ENCODE assay signal across 25 mouse cellular contexts in the genomic region with DNA sequence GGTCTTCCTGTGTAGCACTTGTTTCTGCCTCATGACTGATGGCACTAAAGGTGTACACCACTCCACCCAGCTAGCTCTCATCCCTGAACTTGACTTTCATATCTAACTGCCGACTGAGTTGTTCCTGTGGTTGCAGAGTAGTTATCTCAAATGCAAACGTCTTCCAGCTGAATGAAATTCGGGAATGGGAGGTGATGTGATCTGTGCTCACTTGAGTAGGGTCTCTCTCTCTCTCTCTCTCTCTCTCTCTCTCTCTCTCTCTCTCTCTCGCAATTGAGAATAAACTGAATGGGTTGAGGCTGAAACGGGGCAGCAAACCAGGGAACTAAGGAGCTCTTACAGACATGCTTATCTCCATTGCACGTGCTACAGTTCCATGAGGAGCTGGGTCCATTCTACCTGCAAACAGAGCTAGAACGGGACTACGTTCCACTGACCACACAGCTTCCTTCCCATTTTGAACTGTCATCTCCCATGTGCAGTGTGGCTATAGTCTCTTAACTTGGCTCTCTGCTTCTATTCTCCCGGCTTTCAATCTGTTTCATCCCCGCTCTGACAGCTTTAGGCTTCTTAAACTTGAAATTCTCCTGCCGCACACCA. TPM values are rescaled to one million over a fixed set of nuclear protein-coding genes. Genes with fewer than 3 reads are reported as not detected.
DNase-seq lines count a peak whose midpoint lies in the region; ATAC-seq and TF ChIP-seq lines count a peak whose summit lies in the region.
"Had no signal": no experiment of that assay in that cellular context is flagged by ENCODE, and none has a peak within 500 bp of the region (broad histone marks: within the 10 kb centered on the region; RNA-seq: fewer than 3 reads in every experiment).

No protein-coding gene starts in this region.

- H3K27me3 ChIP-seq in midbrain, embryonic 11.5 days (ENCODE audit: control insufficient read depth, insufficient read depth, low read length), result no peaks in the 10 kb centered on the region
- H3K27me3 ChIP-seq in midbrain, embryonic 15.5 days (replicated peaks), result no peaks in the 10 kb centered on the region
- H3K27me3 ChIP-seq in MEL (ENCODE audit: control insufficient read depth in 1 of 2, insufficient read depth in 2 of 2, low read length in 2 of 2), result no peaks in the 10 kb centered on the region
- H3K27me3 ChIP-seq in hindbrain, postnatal 0 days (ENCODE audit: insufficient read depth, low read length), result no peaks in the 10 kb centered on the region
- H3K27me3 ChIP-seq: CH12.LX, Patski had no signal

- H3K79me2 ChIP-seq in MEL (ENCODE audit: control insufficient read depth, insufficient read depth, low read length, poor library complexity), result no peaks in the 10 kb centered on the region; the same call in 1 of the 2 replicates

- no peak overlapping the region for H3K27ac ChIP-seq in midbrain, embryonic 11.5 days (ENCODE audit: low read depth, low read length)
- no peak overlapping the region for H3K27ac ChIP-seq in midbrain, embryonic 15.5 days
- H3K27ac ChIP-seq in MEL (ENCODE audit: control insufficient read depth, low read depth, low read length), result peak overlapping the region; percentile 65
- no peak overlapping the region for H3K27ac ChIP-seq in hindbrain, postnatal 0 days

- ATAC-seq in midbrain, embryonic 11.5 days (ENCODE audit: low FRiP score), result no peak
- ATAC-seq in midbrain, embryonic 15.5 days (replicated peaks), result no peak
- ATAC-seq in hindbrain, postnatal 0 days, result no peak
- ATAC-seq: activated CD4-positive, CD25-positive, alpha-beta regulatory T cell, adult 4 months; CD4-positive, CD25-positive, alpha-beta regulatory T cell, adult 4 months; Patski had no signal

- TF ChIP-seq EP300 in MEL (IDR thresholded peaks at IDR 0.05; ENCODE audit: low read depth in 1 of 2, low read length in 2 of 2), result peak; percentile 59 to 68

- no peaks in the 10 kb centered on the region for H3K36me3 ChIP-seq in midbrain, embryonic 11.5 days (ENCODE audit: control insufficient read depth, insufficient read depth, low read length)
- no peaks in the 10 kb centered on the region for H3K36me3 ChIP-seq in midbrain, embryonic 15.5 days (replicated peaks)
- peaks cover 0 to 4% of the 10 kb centered on the region in 2 experiments; a peak in 2 of 4 replicates for H3K36me3 ChIP-seq in MEL (ENCODE audit: control insufficient read depth in 1 of 2, insufficient read depth in 2 of 2, low read length in 2 of 2)
- no peaks in the 10 kb centered on the region for H3K36me3 ChIP-seq in hindbrain, postnatal 0 days (ENCODE audit: insufficient read depth, low read length)
- H3K36me3 ChIP-seq: G1E had no signal

- H3K9ac ChIP-seq in midbrain, embryonic 11.5 days (ENCODE audit: low read length), result no peak overlapping the region
- no peak overlapping the region for H3K9ac ChIP-seq in midbrain, embryonic 15.5 days
- peak overlapping the region; percentile 24 for H3K9ac ChIP-seq in MEL (ENCODE audit: control insufficient read depth, low read depth, low read length, poor library complexity, severe bottlenecking)
- no peak overlapping the region for H3K9ac ChIP-seq in hindbrain, postnatal 0 days (replicated peaks; ENCODE audit: low read length)

- no peaks in the 10 kb centered on the region for H3K9me3 ChIP-seq in midbrain, embryonic 11.5 days (ENCODE audit: control insufficient read depth, low read length)
- H3K9me3 ChIP-seq in midbrain, embryonic 15.5 days, result no peaks in the 10 kb centered on the region
- no peaks in the 10 kb centered on the region for H3K9me3 ChIP-seq in MEL (replicated peaks; ENCODE audit: insufficient read depth, low read length)
- H3K9me3 ChIP-seq in hindbrain, postnatal 0 days (ENCODE audit: low read length), result no peaks in the 10 kb centered on the region
- H3K9me3 ChIP-seq: G1E had no signal

- TF ChIP-seq RAD21 in MEL (IDR thresholded peaks at IDR 0.05; ENCODE audit: low read depth, low read length), result no peak

- no peak for TF ChIP-seq POLR2A in MEL (IDR thresholded peaks at IDR 0.05; ENCODE audit: control insufficient read depth in 1 of 2, insufficient read depth in 1 of 2, low read depth in 1 of 2, low read length in 2 of 2, poor library complexity in 1 of 2)

- WGBS in midbrain, embryonic 11.5 days, result 86% methylated on average over 11 of the region's 11 CpGs
- WGBS in midbrain, embryonic 15.5 days, result 87% methylated on average over 11 of the region's 11 CpGs
- 88% methylated on average over 11 of the region's 11 CpGs for whole genome bisulfite sequencing in hindbrain, postnatal 0 days

- DNase-seq in midbrain, embryonic 11.5 days (ENCODE audit: low spot score, missing footprints), result peak; percentile 64
- DNase-seq in 416B (ENCODE audit: low read depth) (peak; percentile 43), MEL (ENCODE audit: low read depth, low spot score) (peak; percentile 71), MEL-GATA-1-ER (ENCODE audit: extremely low read depth, low read depth) (peak; percentile 53)
- DNase-seq in embryo, embryonic 10 days (ENCODE audit: low spot score), result no peak
- DNase-seq in hindbrain, postnatal 0 days (ENCODE audit: low spot score), result no peak
- no peak for DNase-seq in adrenal gland, postnatal 4 days (ENCODE audit: low spot score in 2 of 2)
- DNase-seq: adrenal gland, adult 2 months; adrenal gland, adult 8-10 months; adrenal gland, postnatal 10 days; adrenal gland, postnatal 14 days; adrenal gland, postnatal 25 days; adrenal gland, postnatal 36 days; cerebellum, adult 11 months; cerebellum, adult 11-12 months; cerebellum, adult 18-20 months; cerebellum, adult 2 months; cerebellum, adult 8-10 months; cerebellum, adult 9-10 months had no signal

- no peak for TF ChIP-seq CTCF in MEL (IDR thresholded peaks at IDR 0.05 in 2 of 3, conservative IDR thresholded peaks at IDR 0.05 in 1 of 3; ENCODE audit: control insufficient read depth in 1 of 3, insufficient read depth in 1 of 3, low read depth in 2 of 3, low read length in 3 of 3, poor library complexity in 1 of 3, severe bottlenecking in 1 of 3)
- no peak for TF ChIP-seq CTCF in hindbrain, postnatal 0 days (IDR thresholded peaks at IDR 0.05; ENCODE audit: low read depth)

- no peak overlapping the region for H3K4me3 ChIP-seq in midbrain, embryonic 11.5 days (ENCODE audit: low read depth, low read length)
- H3K4me3 ChIP-seq in midbrain, embryonic 15.5 days, result no peak overlapping the region
- peak overlapping the region; percentile 16 to 31; a peak in 2 of 4 replicates for H3K4me3 ChIP-seq in MEL (ENCODE audit: control insufficient read depth in 1 of 2, insufficient read depth in 1 of 2, low read depth in 2 of 2, low read length in 2 of 2)
- no peak overlapping the region for H3K4me3 ChIP-seq in hindbrain, postnatal 0 days (ENCODE audit: low read length)

- H3K4me2 ChIP-seq in midbrain, embryonic 11.5 days, result no peak overlapping the region
- H3K4me2 ChIP-seq in midbrain, embryonic 15.5 days, result no peak overlapping the region
- H3K4me2 ChIP-seq in hindbrain, postnatal 0 days (ENCODE audit: low read depth, low read length), result no peak overlapping the region

- no peaks in the 10 kb centered on the region for H3K4me1 ChIP-seq in midbrain, embryonic 11.5 days (ENCODE audit: control insufficient read depth, insufficient read depth, low read length)
- H3K4me1 ChIP-seq in midbrain, embryonic 15.5 days, result peaks cover 5% of the 10 kb centered on the region; the same call in 1 of the 2 replicates
- peaks cover 0 to 4% of the 10 kb centered on the region in 2 experiments; a peak in 2 of 4 replicates for H3K4me1 ChIP-seq in MEL (ENCODE audit: control insufficient read depth in 1 of 2, insufficient read depth in 2 of 2, low read length in 2 of 2)
- H3K4me1 ChIP-seq in hindbrain, postnatal 0 days (ENCODE audit: insufficient read depth, low read length), result no peaks in the 10 kb centered on the region

RNA-seq across cellular contexts. Expression of a gene that starts 4.3 kb away (rescaled TPM):
- 10.6 and 12.6 TPM in 2 replicates for polyA plus RNA-seq in midbrain, embryonic 11.5 days (2014; fragmentation: Nextera tagmentation; extraction: Ambion mirVana)
- polyA plus RNA-seq in midbrain, embryonic 15.5 days (2015; fragmentation: Nextera tagmentation; extraction: Ambion mirVana), result 23.4 and 24.2 TPM in 2 replicates
- 3.5 and 4.8 TPM in 2 replicates for total RNA-seq in MEL (2012; rRNA removed)
- 1 to 10 TPM in 1 of 2 experiments, not detected in 1; 9.4 TPM for polyA plus RNA-seq in MEL (2012; ENCODE audit: insufficient read depth in 1 of 2, insufficient read length in 2 of 2, low read depth in 1 of 2, low replicate concordance in 2 of 2, missing spikeins in 1 of 2)
- total RNA-seq in hindbrain, postnatal 0 days (2014; rRNA removed), result 7.9 and 10.1 TPM in 2 replicates
- polyA plus RNA-seq in hindbrain, postnatal 0 days (2015; fragmentation: Nextera tagmentation; extraction: Ambion mirVana), result 13.1 and 14.6 TPM in 2 replicates
- 10 to 100 TPM; 13.3 to 16.0 TPM for total RNA-seq in adrenal gland, postnatal 4 days (2021)

RNA-seq across cellular contexts. Expression of a gene that starts 25.5 kb away (rescaled TPM):
- polyA plus RNA-seq in midbrain, embryonic 11.5 days (2014; fragmentation: Nextera tagmentation; extraction: Ambion mirVana), result 11.7 and 13.0 TPM in 2 replicates
- polyA plus RNA-seq in midbrain, embryonic 15.5 days (2015; fragmentation: Nextera tagmentation; extraction: Ambion mirVana), result 6.0 and 7.0 TPM in 2 replicates
- 12.5 and 14.3 TPM in 2 replicates for total RNA-seq in MEL (2012; rRNA removed)
- polyA plus RNA-seq in MEL (2012; ENCODE audit: insufficient read depth in 1 of 2, insufficient read length in 2 of 2, low read depth in 1 of 2, low replicate concordance in 2 of 2, missing spikeins in 1 of 2), result 100 to 1,000 TPM in 1 of 2 experiments, 10 to 100 TPM in 1; 15.4 to 141 TPM
- total RNA-seq in hindbrain, postnatal 0 days (2014; rRNA removed), result 6.4 and 6.7 TPM in 2 replicates
- 2.8 and 3.5 TPM in 2 replicates for polyA plus RNA-seq in hindbrain, postnatal 0 days (2015; fragmentation: Nextera tagmentation; extraction: Ambion mirVana)
- 10 to 100 TPM; 22.8 to 26.2 TPM for total RNA-seq in adrenal gland, postnatal 4 days (2021)

RNA-seq across cellular contexts. Expression of a gene that starts 50.2 kb away (rescaled TPM):
- 8.6 and 10.8 TPM in 2 replicates for polyA plus RNA-seq in midbrain, embryonic 11.5 days (2014; fragmentation: Nextera tagmentation; extraction: Ambion mirVana)
- polyA plus RNA-seq in midbrain, embryonic 15.5 days (2015; fragmentation: Nextera tagmentation; extraction: Ambion mirVana), result 7.2 and 7.7 TPM in 2 replicates
- total RNA-seq in MEL (2012; rRNA removed), result 0.78 and 0.89 TPM in 2 replicates
- 1 to 10 TPM in 1 of 2 experiments, not detected in 1; 1.4 TPM for polyA plus RNA-seq in MEL (2012; ENCODE audit: insufficient read depth in 1 of 2, insufficient read length in 2 of 2, low read depth in 1 of 2, low replicate concordance in 2 of 2, missing spikeins in 1 of 2)
- total RNA-seq in hindbrain, postnatal 0 days (2014; rRNA removed), result 5.8 and 6.6 TPM in 2 replicates
- 4.1 and 4.8 TPM in 2 replicates for polyA plus RNA-seq in hindbrain, postnatal 0 days (2015; fragmentation: Nextera tagmentation; extraction: Ambion mirVana)
- 10 to 100 TPM; 11.0 to 12.1 TPM for total RNA-seq in adrenal gland, postnatal 4 days (2021)

RNA-seq across cellular contexts. Expression of a gene that starts 51.9 kb away (rescaled TPM):
- 14.7 and 15.3 TPM in 2 replicates for polyA plus RNA-seq in midbrain, embryonic 11.5 days (2014; fragmentation: Nextera tagmentation; extraction: Ambion mirVana)
- 15.5 and 16.0 TPM in 2 replicates for polyA plus RNA-seq in midbrain, embryonic 15.5 days (2015; fragmentation: Nextera tagmentation; extraction: Ambion mirVana)
- 4.3 and 4.9 TPM in 2 replicates for total RNA-seq in MEL (2012; rRNA removed)
- 1 to 10 TPM in 1 of 2 experiments, not detected in 1; 5.0 TPM for polyA plus RNA-seq in MEL (2012; ENCODE audit: insufficient read depth in 1 of 2, insufficient read length in 2 of 2, low read depth in 1 of 2, low replicate concordance in 2 of 2, missing spikeins in 1 of 2)
- 16.1 and 16.8 TPM in 2 replicates for total RNA-seq in hindbrain, postnatal 0 days (2014; rRNA removed)
- polyA plus RNA-seq in hindbrain, postnatal 0 days (2015; fragmentation: Nextera tagmentation; extraction: Ambion mirVana), result 6.9 and 7.8 TPM in 2 replicates
- 10 to 100 TPM; 15.4 to 16.6 TPM for total RNA-seq in adrenal gland, postnatal 4 days (2021)

Comparison
In these comparisons a context has a peak if more than half of its experiments do, and no peak if none do; other contexts are left out.
1. DNase-seq: peak in midbrain, embryonic 11.5 days (single experiment), 416B (single experiment), MEL (single experiment) and MEL-GATA-1-ER (single experiment); none in embryo, embryonic 10 days (single experiment), hindbrain, postnatal 0 days (single experiment) and adrenal gland, postnatal 4 days (0 of 2).
2. H3K4me3 ChIP-seq: peak in MEL (2 of 2); none in midbrain, embryonic 11.5 days (single experiment), midbrain, embryonic 15.5 days (single experiment) and hindbrain, postnatal 0 days (single experiment).